Mouse (Mus musculus) CH12F3 (cell line): ENCODE data around the gene P2ry10.
"Not testable (repeated sequence)": the region's sequence is repeated elsewhere in the genome, so short reads cannot be mapped to it uniquely, and the experiment has no call there.

Source experiments
- in situ Hi-C: fragments of 300-500 bp; cut with MboI; formaldehyde crosslinking; loops from 2 replicates; pipeline ENCODE4 v1.14.3; 2020; ENCODE audit warnings: low sequenced_read_pairs

Gene P2ry10

GRCm38 (mm10) chrX:107088177-107088576 lies at the start of gene P2ry10:
Gene P2ry10 (plus strand): TSS chrX:107088492.
- in situ Hi-C loops, result no loop called here

- in situ Hi-C loops, result no loop called here
Measured at GRCm38 (mm10) chrX:107039146-107039545, 49.1 kb upstream of the P2ry10 start.

- in situ Hi-C loops, result no loop called here
Measured at GRCm38 (mm10) chrX:107039635-107040034, 48.7 kb upstream of the P2ry10 start.

GRCm38 (mm10) chrX:107042367-107042766 lies 45.9 kb upstream of the P2ry10 start:
- in situ Hi-C loops, result no loop called here

- in situ Hi-C loops, result not testable (repeated sequence)
Measured at GRCm38 (mm10) chrX:107083407-107083806, 4.9 kb upstream of the P2ry10 start.

- in situ Hi-C loops, result no loop called here
Measured at GRCm38 (mm10) chrX:107084320-107084719, 4.0 kb upstream of the P2ry10 start.

GRCm38 (mm10) chrX:107089131-107089530 lies 839 bp downstream of the P2ry10 start:
- in situ Hi-C loops, result no loop called here

- in situ Hi-C loops, result no loop called here
Measured at GRCm38 (mm10) chrX:107089930-107090329, 1.6 kb downstream of the P2ry10 start.

- in situ Hi-C loops, result no loop called here
Measured at GRCm38 (mm10) chrX:107095633-107096032, 7.3 kb downstream of the P2ry10 start.

GRCm38 (mm10) chrX:107116333-107116732 lies 28.0 kb downstream of the P2ry10 start:
- in situ Hi-C loops, result no loop called here

GRCm38 (mm10) chrX:107116987-107117386 lies 28.7 kb downstream of the P2ry10 start:
- in situ Hi-C loops, result no loop called here

- in situ Hi-C loops, result no loop called here
Measured at GRCm38 (mm10) chrX:107143184-107143583, 54.9 kb downstream of the P2ry10 start.

GRCm38 (mm10) chrX:107143930-107144329 lies 55.6 kb downstream of the P2ry10 start:
- in situ Hi-C loops, result no loop called here

GRCm38 (mm10) chrX:107148681-107149080 lies 60.4 kb downstream of the P2ry10 start, which contains the start of gene P2ry10b:
Gene P2ry10b (plus strand): TSS chrX:107148927.
- in situ Hi-C loops, result no loop called here

- in situ Hi-C loops, result no loop called here
Measured at GRCm38 (mm10) chrX:107149391-107149993, 61.2 kb downstream of the P2ry10 start.

GRCm38 (mm10) chrX:107150027-107150426 lies 61.7 kb downstream of the P2ry10 start:
- in situ Hi-C loops, result loop anchor here (25.0 kb wide), 1 partner anchor 363 kb away; no protein-coding TSS in a partner anchor

- in situ Hi-C loops, result loop anchor here (25.0 kb wide), 1 partner anchor 364 kb away; no protein-coding TSS in a partner anchor
Measured at GRCm38 (mm10) chrX:107150752-107151515, 62.6 kb downstream of the P2ry10 start.
